Comparison of ENCODE assay signal across 9 mouse cellular contexts in the genomic region with DNA sequence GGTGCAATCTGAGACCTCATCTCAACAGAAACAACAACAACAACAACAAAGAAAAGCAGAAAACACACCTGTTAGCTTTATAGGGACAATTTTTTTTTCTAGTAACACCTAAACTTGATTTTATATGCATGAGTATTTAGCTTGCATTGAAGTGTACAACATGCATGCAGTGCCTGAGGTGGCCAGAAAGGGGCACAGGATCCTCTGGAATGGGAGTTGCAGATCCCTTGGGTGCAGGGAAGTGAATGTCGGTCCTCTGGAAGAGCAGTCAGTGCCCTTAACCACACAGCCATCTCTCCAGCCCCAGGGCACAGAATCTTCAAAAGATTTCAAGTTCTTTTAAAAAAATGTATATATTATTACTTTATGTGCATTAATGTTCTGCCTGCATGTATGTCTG. TPM values are rescaled to one million over a fixed set of nuclear protein-coding genes. Genes with fewer than 3 reads are reported as not detected.
A peak's percentile ranks its signal among the peaks of the same experiment; 100 is the strongest.
DNase-seq lines count a peak whose midpoint lies in the region; ATAC-seq and TF ChIP-seq lines count a peak whose summit lies in the region.
"Had no signal": no experiment of that assay in that cellular context is flagged by ENCODE, and none has a peak within 500 bp of the region (broad histone marks: within the 10 kb centered on the region; RNA-seq: fewer than 3 reads in every experiment).

No protein-coding gene starts in this region.

- no peak overlapping the region for H3K27ac ChIP-seq in kidney, postnatal 0 days
- no peak overlapping the region for H3K27ac ChIP-seq in hindbrain, embryonic 16.5 days (ENCODE audit: low read depth, low read length)
- no peak overlapping the region for H3K27ac ChIP-seq in midbrain, embryonic 15.5 days

- H3K4me2 ChIP-seq in kidney, postnatal 0 days (ENCODE audit: low read length) = peak overlapping the region; percentile 89
- peak overlapping the region; percentile 98 for H3K4me2 ChIP-seq in hindbrain, embryonic 16.5 days (ENCODE audit: low read length)
- peak overlapping the region; percentile 93 for H3K4me2 ChIP-seq in midbrain, embryonic 15.5 days

- no peaks in the 10 kb centered on the region for H3K27me3 ChIP-seq in kidney, postnatal 0 days (ENCODE audit: insufficient read depth, low read length)
- H3K27me3 ChIP-seq in hindbrain, embryonic 16.5 days (replicated peaks; ENCODE audit: control insufficient read depth, insufficient read depth, low read length) = no peaks in the 10 kb centered on the region
- H3K27me3 ChIP-seq in midbrain, embryonic 15.5 days (replicated peaks) = no peaks in the 10 kb centered on the region

- TF ChIP-seq CTCF in kidney, postnatal 0 days (IDR thresholded peaks at IDR 0.05; ENCODE audit: low read depth) = peak; percentile 45

- peak; percentile 27 for DNase-seq in kidney, postnatal 0 days (ENCODE audit: low spot score)
- no peak for DNase-seq in kidney, adult 18-20 months
- peak; percentile 40 for DNase-seq in ZHBTc4 (ENCODE audit: low read depth, low spot score)
- no peak for DNase-seq in thymus, postnatal 10 days (ENCODE audit: low spot score in 2 of 2)
- DNase-seq in embryo, embryonic 11 days = no peak
- no peak for DNase-seq in urinary bladder, postnatal 14 days (ENCODE audit: low spot score)
- DNase-seq: left cerebral cortex, postnatal 4 days had no signal

- H3K9ac ChIP-seq in kidney, postnatal 0 days (ENCODE audit: low read depth, low read length) = no peak overlapping the region
- no peak overlapping the region; the same call in 1 of the 2 replicates for H3K9ac ChIP-seq in hindbrain, embryonic 16.5 days (ENCODE audit: low read depth, low read length)
- no peak overlapping the region for H3K9ac ChIP-seq in midbrain, embryonic 15.5 days

- WGBS in kidney, postnatal 0 days = 10% methylated on average over 1 of the region's 1 CpGs
- 35% methylated on average over 1 of the region's 1 CpGs for WGBS in hindbrain, embryonic 16.5 days
- 16% methylated on average over 1 of the region's 1 CpGs for WGBS in midbrain, embryonic 15.5 days

- H3K4me3 ChIP-seq in kidney, postnatal 0 days (replicated peaks; ENCODE audit: low read depth, low read length) = no peak overlapping the region
- no peak overlapping the region for H3K4me3 ChIP-seq in hindbrain, embryonic 16.5 days (ENCODE audit: low read length)
- no peak overlapping the region for H3K4me3 ChIP-seq in midbrain, embryonic 15.5 days

- peaks cover 6% of the 10 kb centered on the region; the same call in 1 of the 2 replicates for H3K36me3 ChIP-seq in kidney, postnatal 0 days (ENCODE audit: insufficient read depth, low read length)
- H3K36me3 ChIP-seq in hindbrain, embryonic 16.5 days (ENCODE audit: control insufficient read depth, insufficient read depth, low read length) = no peaks in the 10 kb centered on the region
- no peaks in the 10 kb centered on the region for H3K36me3 ChIP-seq in midbrain, embryonic 15.5 days (replicated peaks)

- H3K4me1 ChIP-seq in kidney, postnatal 0 days (replicated peaks; ENCODE audit: insufficient read depth, low read length) = peaks cover 6% of the 10 kb centered on the region; the same call in 1 of the 2 replicates
- H3K4me1 ChIP-seq in hindbrain, embryonic 16.5 days (ENCODE audit: control insufficient read depth, insufficient read depth, low read depth, low read length) = peaks cover 15% of the 10 kb centered on the region
- H3K4me1 ChIP-seq in midbrain, embryonic 15.5 days = peaks cover 25% of the 10 kb centered on the region

- H3K9me3 ChIP-seq in kidney, postnatal 0 days (replicated peaks; ENCODE audit: low read length) = no peaks in the 10 kb centered on the region
- no peaks in the 10 kb centered on the region for H3K9me3 ChIP-seq in hindbrain, embryonic 16.5 days (ENCODE audit: control insufficient read depth, low read length)
- no peaks in the 10 kb centered on the region for H3K9me3 ChIP-seq in midbrain, embryonic 15.5 days

- ATAC-seq in kidney, postnatal 0 days (replicated peaks; ENCODE audit: low FRiP score, low read depth) = no peak
- ATAC-seq in hindbrain, embryonic 16.5 days = no peak
- no peak for ATAC-seq in midbrain, embryonic 15.5 days (replicated peaks)

RNA-seq across cellular contexts. Expression of gene Pola2, which starts 1.4 kb away (rescaled TPM):
- polyA plus RNA-seq in kidney, postnatal 0 days (2015; fragmentation: Nextera tagmentation; extraction: Ambion mirVana) = 39.8 and 40.6 TPM in 2 replicates
- polyA plus RNA-seq in hindbrain, embryonic 16.5 days (2015; fragmentation: Nextera tagmentation; extraction: Ambion mirVana) = 22.4 and 26.6 TPM in 2 replicates
- 25.3 and 25.4 TPM in 2 replicates for polyA plus RNA-seq in midbrain, embryonic 15.5 days (2015; fragmentation: Nextera tagmentation; extraction: Ambion mirVana)

RNA-seq across cellular contexts. Expression of gene Slc22a20, which starts 23.3 kb away (rescaled TPM):
- not detected in 2 replicates for polyA plus RNA-seq in kidney, postnatal 0 days (2015; fragmentation: Nextera tagmentation; extraction: Ambion mirVana)
- polyA plus RNA-seq in hindbrain, embryonic 16.5 days (2015; fragmentation: Nextera tagmentation; extraction: Ambion mirVana) = not detected in 2 replicates
- not detected in 2 replicates for polyA plus RNA-seq in midbrain, embryonic 15.5 days (2015; fragmentation: Nextera tagmentation; extraction: Ambion mirVana)

RNA-seq across cellular contexts. Expression of gene Cdc42ep2, which starts 38.0 kb away (rescaled TPM):
- polyA plus RNA-seq in kidney, postnatal 0 days (2015; fragmentation: Nextera tagmentation; extraction: Ambion mirVana) = 13.2 and 14.2 TPM in 2 replicates
- polyA plus RNA-seq in hindbrain, embryonic 16.5 days (2015; fragmentation: Nextera tagmentation; extraction: Ambion mirVana) = 22.2 and 23.4 TPM in 2 replicates
- polyA plus RNA-seq in midbrain, embryonic 15.5 days (2015; fragmentation: Nextera tagmentation; extraction: Ambion mirVana) = 16.3 and 16.7 TPM in 2 replicates

RNA-seq across cellular contexts. Expression of gene Dpf2, which starts 49.8 kb away (rescaled TPM):
- polyA plus RNA-seq in kidney, postnatal 0 days (2015; fragmentation: Nextera tagmentation; extraction: Ambion mirVana) = 108 and 109 TPM in 2 replicates
- polyA plus RNA-seq in hindbrain, embryonic 16.5 days (2015; fragmentation: Nextera tagmentation; extraction: Ambion mirVana) = 94.0 and 117 TPM in 2 replicates
- polyA plus RNA-seq in midbrain, embryonic 15.5 days (2015; fragmentation: Nextera tagmentation; extraction: Ambion mirVana) = 122 and 130 TPM in 2 replicates

RNA-seq across cellular contexts. Expression of gene Capn1, which starts 53.0 kb away (rescaled TPM):
- polyA plus RNA-seq in kidney, postnatal 0 days (2015; fragmentation: Nextera tagmentation; extraction: Ambion mirVana) = 12.9 and 13.5 TPM in 2 replicates
- polyA plus RNA-seq in hindbrain, embryonic 16.5 days (2015; fragmentation: Nextera tagmentation; extraction: Ambion mirVana) = 5.2 and 5.6 TPM in 2 replicates
- 2.9 and 3.3 TPM in 2 replicates for polyA plus RNA-seq in midbrain, embryonic 15.5 days (2015; fragmentation: Nextera tagmentation; extraction: Ambion mirVana)

Comparison
In these comparisons a context has a peak if more than half of its experiments do, and no peak if none do; other contexts are left out.
1. DNase-seq: peak in kidney, postnatal 0 days (single experiment) and ZHBTc4 (single experiment); none in kidney, adult 18-20 months (single experiment), thymus, postnatal 10 days (0 of 2), embryo, embryonic 11 days (single experiment) and urinary bladder, postnatal 14 days (single experiment).
2. Peak in every context shown above with its lines, with median percentiles within 50 percentile points of each other: H3K4me2 ChIP-seq.